Mouse (Mus musculus) layer of hippocampus, postnatal 36 days (tissue): ENCODE measurements around the gene Lrba. TPM values are rescaled to one million over a fixed set of nuclear protein-coding genes. Genes with fewer than 3 reads are reported as not detected.
A peak's percentile ranks its signal among the peaks of the same experiment; 100 is the strongest.

ENCODE experiments used
- DNase-seq, 2 experiments: peaks; one replicate each; pipeline ENCODE4 v3.0.0; 2022
- total RNA-seq, 2 experiments: library from RNA; stranded (reverse); gene quantifications; 2 replicates each; pipeline ENCODE4 v1.2.3; 2021

Gene Lrba
- total RNA-seq, 2 experiments from 2014 or later: 25.7 to 29.9 TPM

DNA sequence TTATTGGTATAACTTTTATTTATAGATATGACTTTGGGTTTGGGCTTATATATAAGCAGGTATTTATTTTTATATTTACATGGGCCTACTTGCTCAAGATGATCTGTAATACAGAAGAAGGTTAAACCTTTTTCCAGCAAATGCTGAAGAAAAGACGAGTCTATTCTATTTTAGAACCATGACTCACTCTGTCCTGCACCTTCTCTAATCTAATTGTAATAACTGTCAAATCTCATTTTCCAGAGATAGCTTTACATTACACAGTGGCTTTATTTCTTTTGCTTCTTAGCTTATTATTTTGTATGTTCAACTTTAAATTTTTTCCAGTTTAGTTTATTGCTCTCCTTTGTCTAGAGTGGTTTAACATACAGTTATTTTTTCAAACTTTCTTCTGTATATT lies 464.0 kb downstream of the Lrba start:
- no peak for DNase-seq

DNA sequence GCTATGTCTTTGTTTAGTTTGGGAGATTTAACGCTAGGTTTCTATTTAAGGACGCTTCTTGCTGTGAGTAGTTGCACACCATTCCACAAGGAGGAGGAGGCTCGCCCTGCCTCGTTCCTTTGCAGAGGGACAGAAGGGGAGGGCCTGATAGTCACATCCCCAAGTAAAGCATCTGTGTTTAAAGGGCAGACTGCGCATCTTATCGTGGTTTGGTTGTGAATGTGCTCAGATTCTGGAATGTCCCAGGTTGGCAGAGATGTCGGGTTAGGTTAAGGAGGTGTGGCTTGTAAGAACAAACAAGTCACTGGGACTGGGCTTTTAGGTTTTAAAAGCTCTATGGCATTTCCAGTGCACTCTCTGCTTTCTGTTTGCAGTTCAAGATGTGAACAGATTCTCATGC lies 464.8 kb downstream of the Lrba start:
- DNase-seq: no peak

DNA sequence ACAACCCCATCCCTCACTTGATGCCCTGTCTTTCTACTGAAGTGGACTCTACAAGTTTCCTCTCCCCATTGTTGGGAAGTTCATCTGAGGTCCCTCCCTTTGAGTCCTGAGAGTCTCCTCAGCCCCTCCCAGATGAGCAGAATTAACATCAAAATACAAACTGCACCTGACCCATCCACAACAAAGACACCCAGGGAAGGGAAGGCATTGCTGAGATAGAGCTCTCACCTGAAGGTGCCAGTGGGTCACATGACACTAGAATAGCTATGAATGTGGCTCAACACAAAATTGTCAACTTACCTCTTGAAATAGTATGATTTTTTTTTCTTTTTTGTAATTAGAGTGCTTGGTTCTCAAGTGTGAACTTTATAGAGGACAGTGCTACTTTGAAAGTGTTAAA lies 468.3 kb downstream of the Lrba start:
- DNase-seq: no peak

DNA sequence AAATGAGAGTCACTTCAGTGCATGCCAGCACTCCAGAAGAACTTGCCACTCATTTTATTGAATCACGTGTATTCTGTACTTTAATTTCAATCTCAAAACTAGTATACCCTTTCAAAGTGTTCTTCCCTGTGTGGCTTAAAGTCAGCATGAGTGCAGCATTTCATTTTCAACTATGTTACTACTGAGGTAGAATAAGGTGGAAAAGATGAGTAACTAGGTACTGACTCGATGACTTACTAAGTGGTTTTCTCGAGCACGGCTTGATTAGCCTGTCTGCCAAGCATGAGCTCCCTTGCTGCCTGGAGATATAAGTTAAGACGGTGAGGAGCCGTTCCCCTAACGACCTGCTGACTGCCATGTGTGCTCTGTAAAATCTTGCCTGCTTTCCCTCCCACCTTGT lies 469.1 kb downstream of the Lrba start:
- no peak for DNase-seq

DNA sequence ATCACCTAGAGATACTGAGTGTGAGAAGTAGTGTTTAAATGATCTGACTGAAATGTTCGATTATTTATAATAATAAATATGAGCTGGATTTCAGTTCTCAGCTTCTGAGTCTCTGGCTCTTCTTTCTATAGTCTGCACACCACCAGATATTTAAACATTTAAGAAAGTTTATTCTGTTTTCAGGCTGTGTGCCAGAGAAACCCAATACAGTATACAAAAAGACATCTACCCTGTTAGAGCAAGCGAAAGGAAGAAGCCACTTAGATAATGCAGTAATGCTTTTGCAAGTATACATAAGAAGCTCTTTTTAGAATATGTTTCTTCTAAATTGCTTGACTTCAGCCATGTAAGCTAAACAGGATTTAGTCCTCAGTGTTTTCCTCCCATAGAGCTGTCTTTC lies 474.5 kb downstream of the Lrba start:
- no peak for DNase-seq

DNA sequence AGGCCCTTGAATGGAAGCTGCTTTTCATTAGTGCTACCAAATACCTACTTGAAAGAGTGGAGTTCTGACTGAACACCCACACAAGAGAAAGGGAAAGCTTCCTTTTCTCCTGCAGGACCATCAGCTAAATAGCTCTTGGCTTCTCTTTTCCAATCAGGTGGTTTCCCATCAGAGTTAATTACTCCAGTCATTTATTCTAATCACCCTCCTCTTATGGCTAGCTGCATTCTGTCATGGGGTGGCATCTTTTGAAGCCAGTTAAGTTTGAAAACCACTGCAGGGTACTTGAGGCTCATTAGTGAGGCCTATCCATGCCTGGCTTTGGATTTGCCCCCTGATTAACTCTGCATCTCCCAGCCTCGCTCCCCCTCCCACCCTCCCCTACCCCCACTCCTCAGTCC lies 476.7 kb downstream of the Lrba start:
- DNase-seq: no peak

DNA sequence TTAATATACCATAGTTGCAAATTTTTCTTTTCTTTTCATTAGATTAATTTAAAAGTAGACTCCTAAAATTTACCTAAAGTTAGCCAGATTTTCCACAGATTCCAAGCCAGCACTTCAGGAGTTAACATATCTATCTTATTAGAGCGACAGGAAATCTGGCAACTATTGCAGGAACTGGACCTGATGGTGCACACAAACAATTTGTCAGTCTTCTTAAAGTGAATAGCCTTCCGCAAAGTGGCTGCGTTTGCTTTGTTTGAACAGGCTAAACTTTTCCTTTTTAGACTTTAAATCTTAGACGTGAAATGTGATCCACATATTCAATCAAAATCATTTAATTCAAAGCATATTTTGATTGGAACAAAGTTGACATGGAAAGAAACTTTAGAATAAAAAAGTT lies 485.0 kb downstream of the Lrba start:
- no peak for DNase-seq

DNA sequence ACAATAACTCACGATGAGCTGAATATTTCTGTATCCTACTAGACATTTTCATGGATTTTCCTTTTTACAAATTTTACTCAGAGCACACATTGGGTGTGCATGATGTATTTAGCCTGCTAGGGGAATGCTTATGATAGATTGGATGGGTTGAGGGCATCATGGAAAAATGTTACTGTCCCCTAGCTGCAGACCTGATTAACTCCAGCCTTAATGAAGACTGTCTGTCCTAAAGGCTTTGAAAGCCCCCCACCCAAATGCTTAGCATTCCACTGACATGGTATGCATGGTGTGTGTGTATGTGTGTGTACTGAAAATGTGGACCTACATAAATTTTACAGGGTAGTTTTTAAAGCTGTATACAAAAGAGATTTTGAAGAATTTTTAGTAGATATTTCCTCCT lies 487.1 kb downstream of the Lrba start:
- DNase-seq: no peak

DNA sequence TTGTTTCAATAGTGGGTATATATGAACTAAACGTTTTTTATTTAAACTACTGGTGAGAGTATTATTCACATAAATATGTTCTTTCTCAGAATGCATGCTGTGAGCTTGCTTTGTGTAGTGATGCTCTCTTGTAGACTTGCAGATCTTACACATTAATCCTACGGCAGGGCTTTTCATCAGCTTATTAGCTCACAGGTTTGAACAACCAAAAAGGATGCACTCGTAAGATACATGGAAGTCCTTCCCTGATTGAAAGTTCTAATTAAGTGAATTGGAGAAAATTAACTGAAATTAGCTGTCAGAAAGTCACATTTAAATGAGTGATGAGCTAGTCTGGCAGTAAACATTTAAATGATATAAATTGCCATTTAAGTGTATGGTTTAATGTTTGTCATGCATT lies 488.3 kb downstream of the Lrba start:
- DNase-seq: no peak

DNA sequence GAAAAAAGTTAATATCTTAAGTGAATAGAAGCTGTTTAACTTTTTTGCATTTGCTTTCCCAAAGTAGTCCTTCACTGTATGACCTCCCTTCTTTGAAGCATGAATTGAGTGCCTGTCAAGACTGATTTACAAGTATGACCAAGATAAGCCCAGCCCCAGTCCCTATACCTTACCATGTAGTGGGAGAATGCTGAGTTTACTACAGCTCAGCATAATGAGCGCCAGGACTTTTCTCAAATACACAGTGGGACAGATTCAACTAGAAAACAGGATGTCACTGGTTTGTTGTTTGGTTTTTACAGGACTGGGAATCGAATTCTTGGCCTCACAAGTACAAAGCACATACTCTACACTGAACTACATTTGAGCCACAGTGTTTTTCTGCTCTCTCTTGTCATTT lies 490.0 kb downstream of the Lrba start:
- no peak for DNase-seq

DNA sequence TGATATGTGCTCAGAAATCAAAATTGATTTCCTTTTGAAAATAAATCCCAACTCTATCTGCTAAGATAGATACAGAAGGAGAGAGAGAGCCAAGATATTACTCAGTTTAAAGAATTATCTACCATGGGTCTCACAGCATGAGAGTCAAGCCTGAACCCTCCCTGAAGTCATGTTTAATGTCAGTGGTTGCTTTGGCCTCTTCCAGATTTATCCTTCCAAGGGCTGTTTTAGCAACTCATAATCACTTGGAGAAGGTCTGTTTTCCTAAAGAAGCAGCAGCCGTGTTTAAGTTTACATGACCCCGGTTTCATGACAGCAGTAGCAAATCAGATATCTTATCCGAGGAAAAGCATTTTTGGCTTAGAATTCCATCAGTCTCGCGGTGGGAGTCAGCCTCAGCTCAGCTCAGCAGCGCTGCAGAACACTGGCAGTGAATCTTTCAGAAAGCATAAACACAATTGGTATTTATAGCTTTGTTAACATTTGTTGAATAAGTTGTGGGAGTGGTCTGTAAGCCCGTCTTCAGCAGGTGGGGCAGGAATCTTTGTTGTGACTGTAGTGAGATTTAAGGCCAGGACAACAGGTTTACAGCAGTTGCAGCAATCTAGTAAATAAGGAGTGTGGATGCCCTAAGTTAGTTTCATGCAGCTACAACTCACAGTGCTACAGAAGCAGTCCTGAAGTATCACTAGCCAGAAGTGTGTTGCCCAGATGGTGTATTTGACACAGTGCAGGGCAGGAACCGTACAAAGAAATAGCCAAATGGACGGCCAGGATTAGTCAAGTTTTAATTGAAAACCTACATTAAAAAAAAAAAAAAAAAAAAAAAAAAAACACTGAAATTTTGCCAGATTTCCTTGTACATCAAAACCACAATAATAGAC lies 499.2 kb downstream of the Lrba start:
- DNase-seq: no peak

DNA sequence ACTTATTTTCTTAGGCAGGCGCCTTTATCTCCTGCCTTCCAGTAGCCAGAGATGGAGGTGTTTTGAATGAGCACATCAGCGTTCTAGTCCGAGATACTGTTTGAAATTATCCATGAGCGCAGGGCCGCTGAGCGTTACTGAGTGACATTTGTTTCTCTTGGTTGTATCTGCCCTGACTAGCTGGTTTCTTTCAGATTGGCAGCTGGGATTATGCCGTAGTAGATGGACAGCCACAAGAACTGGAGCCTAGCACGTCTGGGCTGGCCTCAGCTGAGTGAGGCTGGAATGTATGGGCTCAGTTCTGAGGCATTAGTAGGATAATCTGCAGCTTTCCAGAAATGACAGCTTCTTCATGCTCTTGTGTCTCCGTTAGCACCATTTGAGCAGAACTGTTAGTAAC lies 500.6 kb downstream of the Lrba start:
- no peak for DNase-seq

DNA sequence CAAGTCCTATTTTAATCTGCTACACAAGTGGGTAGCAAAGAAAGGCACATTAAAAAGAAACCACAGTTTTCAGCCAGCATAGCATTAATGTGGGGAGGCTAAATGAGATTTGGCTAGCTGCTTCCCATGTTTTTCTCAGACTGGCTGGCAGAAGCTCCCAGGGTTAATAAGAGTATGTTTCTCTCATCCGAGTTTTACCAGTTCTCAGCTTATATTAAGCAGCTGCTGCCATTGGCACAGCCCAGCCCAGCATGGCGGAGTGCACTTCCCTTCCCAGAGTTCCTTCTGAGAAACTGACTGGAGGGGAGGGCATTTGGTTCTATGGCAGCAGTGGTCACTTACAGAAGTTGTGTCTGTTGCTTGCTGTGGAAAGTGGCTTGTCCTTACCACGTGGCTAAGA lies 514.4 kb downstream of the Lrba start:
- DNase-seq: no peak

DNA sequence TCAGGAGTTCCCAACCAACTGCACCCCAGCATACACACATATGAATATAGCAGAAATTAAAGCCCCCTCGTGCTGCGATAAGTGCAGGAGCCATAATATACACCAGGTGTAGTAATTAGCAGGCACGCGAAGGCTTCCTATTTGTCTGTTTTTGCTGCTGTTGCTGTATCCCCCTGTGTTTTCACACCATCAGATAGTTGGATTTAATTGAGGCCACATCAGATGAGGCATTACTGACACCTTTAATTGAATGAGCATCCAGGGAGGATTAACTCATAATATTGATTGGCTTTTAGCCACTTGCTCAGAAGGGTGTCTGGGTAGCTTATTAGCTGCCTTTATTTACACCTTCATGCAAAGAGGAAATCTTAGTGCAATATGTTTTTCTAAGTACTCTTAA lies 515.3 kb downstream of the Lrba start:
- no peak for DNase-seq

DNA sequence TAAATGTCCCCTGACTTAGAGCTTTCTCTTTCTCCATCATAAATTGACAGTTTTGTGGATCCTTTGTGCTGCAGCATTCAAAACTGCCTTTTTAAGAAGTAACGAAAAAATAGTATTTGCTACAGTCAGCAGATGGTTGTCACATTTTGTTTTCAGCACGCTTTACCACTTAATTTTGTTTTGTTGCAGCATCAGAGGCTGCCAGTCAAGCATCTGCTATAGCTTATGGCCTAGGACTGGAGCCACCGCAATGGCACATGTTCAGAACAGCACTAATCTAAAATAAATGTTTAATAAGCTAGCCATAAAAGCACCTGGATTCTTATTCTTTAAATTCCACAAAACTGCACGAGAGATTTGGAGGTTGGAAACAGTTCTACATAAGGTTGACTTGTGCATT lies 520.9 kb downstream of the Lrba start:
- peak; percentile 31 to 37 for DNase-seq

DNA sequence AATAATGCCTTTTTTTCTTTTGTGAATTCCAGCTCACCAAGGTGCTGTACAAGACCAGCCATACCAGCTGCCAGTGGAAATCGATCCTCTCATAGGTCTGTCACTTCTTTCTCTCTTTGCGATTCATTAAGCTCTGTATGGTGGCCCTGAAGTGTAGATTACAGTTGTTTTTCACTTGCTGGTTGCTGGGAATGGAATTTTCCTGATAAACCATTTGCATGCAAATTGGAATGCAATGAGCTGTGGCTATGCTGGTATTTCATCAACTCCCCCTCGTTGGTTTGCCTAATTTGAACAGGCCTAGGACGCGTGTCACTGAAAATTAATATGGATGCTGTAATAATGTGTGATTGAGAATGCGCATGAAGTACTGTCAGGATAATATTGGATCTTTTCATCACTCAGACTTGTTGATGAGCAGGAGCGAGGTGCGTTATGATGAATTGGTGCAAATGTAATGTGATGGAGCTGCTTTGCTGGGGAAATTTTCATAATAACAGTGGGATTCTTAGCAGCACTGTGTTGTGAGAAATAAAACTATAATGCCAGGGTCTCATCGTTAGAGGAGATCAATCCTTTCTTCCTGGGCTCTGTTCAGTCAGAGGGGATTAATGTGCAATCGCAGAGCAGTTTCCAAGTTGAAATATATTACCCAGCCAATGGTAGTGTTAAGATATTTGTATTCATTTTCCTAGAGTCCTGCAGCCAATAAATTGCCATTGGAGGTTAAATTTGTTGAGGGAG lies 521.5 kb downstream of the Lrba start:
- DNase-seq: no peak

DNA sequence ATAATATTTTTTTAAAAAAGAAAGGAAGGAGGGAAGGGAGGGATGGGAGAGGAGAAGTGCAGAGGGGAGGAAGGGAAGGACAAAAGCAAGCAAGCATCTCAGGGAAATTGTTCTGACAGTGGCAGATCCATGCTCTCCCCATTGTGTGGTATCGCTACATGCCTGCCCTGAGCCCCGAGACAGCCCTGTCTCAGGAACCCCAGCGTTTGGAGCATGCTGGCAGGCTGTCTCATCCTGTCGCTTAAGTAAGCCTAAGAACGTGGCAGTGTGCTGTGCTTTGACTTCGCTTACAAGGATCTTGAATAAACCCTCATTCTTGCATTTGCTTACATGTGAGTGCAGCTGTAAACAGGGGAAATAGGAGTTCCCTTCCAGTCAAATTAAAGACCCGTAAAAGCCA lies 526.2 kb downstream of the Lrba start:
- DNase-seq: no peak

DNA sequence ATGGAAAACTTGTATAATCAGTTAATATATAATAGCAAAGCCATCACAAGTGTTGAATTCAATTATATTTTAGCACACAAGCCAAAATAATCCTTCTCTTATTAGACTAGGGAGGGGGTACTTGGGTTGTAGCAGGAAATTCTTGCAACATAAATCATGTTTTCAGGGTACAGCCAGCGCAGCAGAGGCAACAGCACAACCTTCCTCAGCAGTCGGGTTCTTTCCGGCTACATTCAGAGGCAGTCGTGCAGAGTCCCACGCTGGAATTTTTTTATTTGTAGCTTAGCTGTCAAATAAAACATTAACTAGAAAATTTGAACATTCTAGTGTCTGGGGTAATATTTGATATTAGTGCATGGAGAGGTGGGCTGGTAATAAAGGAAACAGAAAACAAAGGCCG lies 529.7 kb downstream of the Lrba start:
- no peak for DNase-seq

DNA sequence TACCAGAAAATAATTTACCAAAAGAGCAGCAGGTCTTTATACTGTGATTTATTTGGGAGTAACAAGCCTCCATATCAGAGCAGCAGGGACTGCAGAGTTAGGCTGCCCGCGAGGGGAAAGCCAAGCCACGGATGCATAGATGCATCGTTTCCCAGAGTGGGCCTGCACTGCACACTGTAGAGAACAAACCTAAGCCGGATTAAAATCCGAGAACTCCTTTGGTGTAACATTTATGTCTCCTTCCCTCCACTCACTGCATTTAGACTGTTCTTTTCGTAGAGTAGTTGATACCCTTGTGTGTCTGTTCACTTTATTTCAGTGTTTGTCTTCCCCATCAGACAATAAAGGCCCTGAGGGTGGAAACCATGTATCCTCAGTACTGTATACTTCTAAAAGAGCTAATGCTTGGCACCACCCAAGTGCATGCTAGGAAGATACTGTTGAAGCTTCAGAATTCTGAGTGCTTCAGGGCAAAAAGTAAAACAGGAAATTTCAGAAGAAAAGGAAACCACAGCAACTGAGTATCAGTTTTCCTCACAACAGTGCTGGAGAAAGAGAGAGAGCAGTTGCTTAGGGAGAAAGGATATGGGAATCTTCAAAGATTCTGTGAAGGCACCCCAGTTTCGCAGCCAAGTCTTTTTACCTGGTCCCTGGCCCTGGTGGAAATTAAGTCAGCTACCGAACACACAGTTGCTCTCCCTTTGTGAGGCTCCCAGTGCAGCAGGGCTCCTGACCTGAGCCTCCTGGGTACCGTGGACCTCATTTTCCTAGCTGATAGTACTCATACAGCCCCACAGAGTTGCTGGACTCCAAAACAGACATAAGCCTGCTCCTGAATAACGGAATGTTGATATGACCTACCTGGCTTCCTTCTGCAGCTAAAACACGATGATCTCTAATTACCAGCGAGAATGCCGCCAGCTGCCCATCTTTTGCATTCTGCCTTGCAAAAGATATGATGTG lies 530.4 kb downstream of the Lrba start:
- no peak for DNase-seq

DNA sequence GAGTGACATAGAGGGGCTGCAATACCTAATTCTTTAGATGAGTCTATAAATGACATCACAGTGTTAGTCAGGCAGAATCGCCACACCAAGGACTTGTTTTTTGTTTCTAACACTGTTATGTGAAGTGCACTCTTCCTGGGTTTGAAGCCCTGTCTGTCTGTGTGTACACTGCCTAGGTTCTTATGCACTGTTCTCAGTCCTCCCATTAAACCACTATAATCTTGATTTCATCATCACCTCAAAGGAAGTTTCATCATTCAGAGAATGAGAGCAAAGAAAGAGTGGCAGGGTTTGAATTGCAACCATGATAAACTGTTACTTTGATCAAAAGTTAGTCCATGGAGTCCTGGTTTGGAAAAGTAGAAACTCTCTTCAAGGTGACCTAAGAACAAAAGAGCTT lies 532.1 kb downstream of the Lrba start:
- no peak for DNase-seq

DNA sequence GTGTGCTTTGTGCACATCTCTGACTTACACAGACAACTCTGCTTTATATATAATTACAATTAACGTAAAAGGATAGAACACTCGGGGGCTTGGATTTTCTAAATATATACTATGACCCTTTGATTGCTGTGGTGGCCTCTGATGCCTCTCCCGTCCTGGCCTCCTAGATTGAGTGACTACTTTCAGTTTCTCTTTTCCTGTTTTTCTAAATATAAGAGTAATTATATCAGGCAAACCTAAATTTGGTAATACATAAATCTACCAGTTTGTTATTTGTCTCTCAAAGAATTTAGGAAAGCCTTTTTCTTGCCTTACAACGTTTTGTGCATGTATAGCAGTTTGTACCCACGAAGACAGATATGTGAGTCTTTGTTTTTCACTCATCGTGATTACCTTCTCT lies 534.2 kb downstream of the Lrba start:
- DNase-seq: no peak

DNA sequence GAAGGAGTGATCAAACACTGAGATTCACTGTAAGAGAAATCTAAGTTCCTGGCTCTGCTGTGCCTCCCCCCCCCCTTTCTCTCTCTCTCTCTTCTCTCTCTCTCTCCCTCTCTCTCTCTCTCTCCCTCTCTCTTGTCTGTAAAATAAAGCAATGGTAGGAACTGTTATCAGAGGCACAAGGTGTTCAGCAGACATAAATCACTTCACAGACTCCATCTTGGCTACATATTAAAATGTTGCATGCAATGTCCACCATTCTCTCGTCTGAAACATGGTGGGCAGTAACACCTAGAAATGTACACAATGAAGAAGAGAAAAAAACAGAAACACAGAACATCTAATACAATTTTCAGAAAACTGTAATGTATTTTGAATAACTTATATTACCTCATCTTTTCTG lies 534.9 kb downstream of the Lrba start:
- no peak for DNase-seq

DNA sequence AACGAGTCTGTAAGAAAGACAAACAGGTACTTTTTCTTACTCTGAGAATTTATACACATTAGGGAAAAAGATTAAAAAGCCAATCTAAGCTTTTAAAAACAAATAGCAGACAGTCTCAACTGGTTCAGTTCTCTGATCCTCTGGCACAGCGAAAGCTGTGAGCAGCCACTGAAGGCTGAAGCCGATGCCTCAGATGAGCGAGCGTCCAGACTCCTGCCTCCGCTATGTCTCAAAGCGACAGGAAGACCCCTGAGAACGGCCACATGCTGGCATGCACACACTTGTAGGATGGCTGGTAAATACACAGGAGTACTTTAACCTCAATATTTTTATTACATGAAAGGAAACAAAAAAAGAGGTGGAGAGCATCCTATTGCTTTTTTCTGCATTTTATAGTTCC lies 535.4 kb downstream of the Lrba start:
- DNase-seq: no peak
